ENCODE assay signal across 9 mouse cellular contexts in genomic region chr13:52535542-52535941, GRCm38 (mm10). TPM values are rescaled to one million over a fixed set of nuclear protein-coding genes. Genes with fewer than 3 reads are reported as not detected.
DNase-seq lines count a peak whose midpoint lies in the region; ATAC-seq and TF ChIP-seq lines count a peak whose summit lies in the region.
"Had no signal": no experiment of that assay in that cellular context is flagged by ENCODE, and none has a peak within 500 bp of the region (broad histone marks: within the 10 kb centered on the region; RNA-seq: fewer than 3 reads in every experiment).

No protein-coding gene starts in this region.

- WGBS in large intestine, adult 2 months: 10% methylated on average over 4 of the region's 4 CpGs
- 6% methylated on average over 4 of the region's 4 CpGs for WGBS in midbrain, postnatal 0 days

- peak; percentile 24 for DNase-seq in heart, adult 8-10 months (ENCODE audit: low spot score)
- DNase-seq in heart, postnatal 25 days (ENCODE audit: low spot score): no peak
- DNase-seq in CD8-positive naive resting alpha-beta T cell, adult 2 months (ENCODE audit: low read depth in 2 of 2, low spot score in 2 of 2): peak; percentile 23 to 40
- DNase-seq in brain, adult 2 months (ENCODE audit: low read depth, low spot score): peak; percentile 89
- peak; percentile 21 for DNase-seq in large intestine, adult 2 months (ENCODE audit: low read depth, low spot score)
- peak; percentile 78 for DNase-seq in midbrain, postnatal 0 days (ENCODE audit: low spot score)
- peak; percentile 86 for DNase-seq in testis, postnatal 10 days (ENCODE audit: low spot score)
- DNase-seq: liver, embryonic 13.5 days had no signal

- intact Hi-C loops in heart, postnatal 25 days (cut with DNase I): loop anchor here (5.0 to 10.0 kb wide), 2 partner anchors 92 to 181 kb away; no protein-coding TSS in a partner anchor

- no peak overlapping the region for H3K4me2 ChIP-seq in midbrain, postnatal 0 days (ENCODE audit: low read depth, low read length, poor library complexity, severe bottlenecking)
- H3K4me2 ChIP-seq: liver, embryonic 13.5 days had no signal

- H3K4me1 ChIP-seq in embryonic fibroblast, embryonic 13.5 days (ENCODE audit: control insufficient read depth, insufficient read depth, low read length): no peaks in the 10 kb centered on the region
- H3K4me1 ChIP-seq in midbrain, postnatal 0 days (ENCODE audit: insufficient read depth, low read length): no peaks in the 10 kb centered on the region

- H3K9me3 ChIP-seq in midbrain, postnatal 0 days (ENCODE audit: low read length): no peaks in the 10 kb centered on the region
- H3K9me3 ChIP-seq: liver, embryonic 13.5 days had no signal

- no peak overlapping the region for H3K27ac ChIP-seq in embryonic fibroblast, embryonic 13.5 days (ENCODE audit: insufficient read depth, low read length)
- no peak overlapping the region for H3K27ac ChIP-seq in midbrain, postnatal 0 days (ENCODE audit: low read depth, low read length)
- H3K27ac ChIP-seq: liver, embryonic 13.5 days had no signal

- H3K36me3 ChIP-seq in midbrain, postnatal 0 days (ENCODE audit: insufficient read depth, low read length): no peaks in the 10 kb centered on the region
- H3K36me3 ChIP-seq: liver, embryonic 13.5 days had no signal

- TF ChIP-seq POLR2A in embryonic fibroblast, embryonic 13.5 days (IDR thresholded peaks at IDR 0.05; ENCODE audit: low read depth, low read length): no peak

- H3K4me3 ChIP-seq in embryonic fibroblast, embryonic 13.5 days (ENCODE audit: insufficient read depth, low read length): no peak overlapping the region
- H3K4me3 ChIP-seq in midbrain, postnatal 0 days (ENCODE audit: low read depth, low read length): no peak overlapping the region
- H3K4me3 ChIP-seq: liver, embryonic 13.5 days had no signal

- H3K27me3 ChIP-seq in midbrain, postnatal 0 days (ENCODE audit: insufficient read depth, low read length): no peaks in the 10 kb centered on the region

- no peak for ATAC-seq in midbrain, postnatal 0 days (ENCODE audit: low FRiP score)

- TF ChIP-seq CTCF in embryonic fibroblast, embryonic 13.5 days (IDR thresholded peaks at IDR 0.05; ENCODE audit: borderline replicate concordance, insufficient read depth, low read length): peak; percentile 34; the same call in 1 of the 2 replicates
- peak; percentile 79 for TF ChIP-seq CTCF in midbrain, postnatal 0 days (IDR thresholded peaks at IDR 0.05)

- no peak overlapping the region for H3K9ac ChIP-seq in midbrain, postnatal 0 days (replicated peaks; ENCODE audit: low read length, poor library complexity, severe bottlenecking)
- H3K9ac ChIP-seq: liver, embryonic 13.5 days had no signal

RNA-seq across cellular contexts. Expression of gene Diras2, which starts 4.5 kb away (rescaled TPM):
- under 1 TPM; 0.13 to 0.31 (median 0.21) TPM for total RNA-seq in heart, adult 8-10 months (2022)
- total RNA-seq in heart, postnatal 25 days (2021): under 1 TPM; 0.11 to 0.26 TPM
- polyA plus RNA-seq in embryonic fibroblast, embryonic 13.5 days (2011; ENCODE audit: insufficient read length, low read depth, missing spikeins): 1.2 and 1.7 TPM in 2 replicates
- 0.82 and 0.89 TPM in 2 replicates for polyA plus RNA-seq in large intestine, adult 2 months (2012; rRNA removed)
- 57.1 and 68.2 TPM in 2 replicates for total RNA-seq in midbrain, postnatal 0 days (2014; rRNA removed)
- 6.8 and 7.0 TPM in 2 replicates for polyA plus RNA-seq in midbrain, postnatal 0 days (2015; fragmentation: Nextera tagmentation; extraction: Ambion mirVana)

RNA-seq across cellular contexts. Expression of gene Syk, which starts 47.4 kb away (rescaled TPM):
- 10 to 100 TPM; 16.1 to 18.7 (median 17.6) TPM for total RNA-seq in heart, adult 8-10 months (2022)
- 10 to 100 TPM; 16.3 to 18.6 TPM for total RNA-seq in heart, postnatal 25 days (2021)
- polyA plus RNA-seq in embryonic fibroblast, embryonic 13.5 days (2011; ENCODE audit: insufficient read length, low read depth, missing spikeins): 2.4 and 5.4 TPM in 2 replicates
- 16.9 and 20.0 TPM in 2 replicates for polyA plus RNA-seq in large intestine, adult 2 months (2012; rRNA removed)
- total RNA-seq in midbrain, postnatal 0 days (2014; rRNA removed): 2.8 and 3.1 TPM in 2 replicates
- 0.90 and 0.91 TPM in 2 replicates for polyA plus RNA-seq in midbrain, postnatal 0 days (2015; fragmentation: Nextera tagmentation; extraction: Ambion mirVana)

Comparison
In these comparisons a context has a peak if more than half of its experiments do, and no peak if none do; other contexts are left out.
1. RNA of gene Diras2, which starts 4.5 kb away (total RNA-seq): 57.1 to 68.2 TPM in midbrain, postnatal 0 days; 0.11 to 0.26 TPM in heart, postnatal 25 days and 0.13 to 0.31 TPM in heart, adult 8-10 months; every median in the first group is over 10 times any median in the second.